Mouse (Mus musculus): ENCODE data around the gene Csmd2. TPM values are rescaled to one million over a fixed set of nuclear protein-coding genes. Genes with fewer than 3 reads are reported as not detected.
A peak's percentile ranks its signal among the peaks of the same experiment; 100 is the strongest.

The Csmd2 gene
- polyA plus RNA-seq, 1 experiment from 2014 or later = 0.21 TPM

DNA sequence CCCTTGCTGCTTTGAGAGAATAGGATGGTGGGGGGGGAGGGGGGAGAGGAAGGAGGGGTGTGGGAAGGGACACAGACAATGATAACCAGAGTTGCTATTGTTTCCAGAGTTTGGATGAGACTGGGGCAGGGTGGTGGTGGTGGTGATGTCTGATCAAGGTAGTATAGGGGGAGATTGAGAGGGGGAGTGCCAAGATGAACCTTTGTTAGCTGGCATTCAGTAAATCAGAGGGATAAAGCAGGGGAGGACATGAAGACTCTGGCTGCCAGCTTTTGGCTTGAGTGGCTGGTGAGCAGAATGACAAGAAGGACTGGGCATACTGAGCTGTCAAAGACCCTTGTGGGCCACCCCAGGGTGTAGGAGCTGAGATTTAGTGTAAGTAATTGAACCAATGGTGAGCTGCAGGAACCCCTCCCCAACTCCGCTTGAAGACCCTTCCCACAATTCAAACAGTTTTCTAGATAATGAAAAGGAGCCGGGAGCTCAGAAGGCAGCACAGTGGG lies 254.2 kb downstream of the Csmd2 start:
- H3K27me3 ChIP-seq = 0 out of 2 replicates have a peak, but pooled peaks cover 6% of the 10 kb centered on the region
- H3K4me2 ChIP-seq = no peak overlapping the region
- H3K9ac ChIP-seq (replicated peaks) = no peak overlapping the region
- no peak overlapping the region for H3K27ac ChIP-seq
- no peak for ATAC-seq (ENCODE audit: insufficient number of reproducible peaks, insufficient read depth, low FRiP score, low TSS enrichment, low read depth)
- H3K36me3 ChIP-seq = no peaks in the 10 kb centered on the region
- no peak overlapping the region for H3K4me3 ChIP-seq (replicated peaks)
- H3K9me3 ChIP-seq = no peaks in the 10 kb centered on the region
- WGBS = 83% methylated on average over 2 of the region's 2 CpGs
- H3K4me1 ChIP-seq (replicated peaks) = no peaks in the 10 kb centered on the region

DNA sequence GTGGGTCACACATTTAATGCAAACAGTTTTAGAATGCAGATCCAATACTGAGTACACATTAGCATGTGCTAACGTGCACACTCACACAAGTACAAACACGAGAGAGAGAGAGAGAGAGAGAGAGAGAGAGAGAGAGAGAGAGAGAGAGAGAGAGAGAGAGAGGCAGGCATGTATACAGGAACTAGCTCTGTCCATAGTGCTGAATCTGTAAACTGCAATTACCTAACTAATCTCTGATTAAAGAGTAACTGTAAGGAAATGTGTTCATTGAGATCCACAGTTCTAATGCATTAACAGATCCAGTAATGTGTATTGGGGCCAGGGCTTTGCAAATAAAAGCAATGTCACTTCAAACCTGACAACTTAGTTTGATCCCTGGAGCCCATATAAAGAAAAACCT lies 257.5 kb downstream of the Csmd2 start:
- H3K36me3 ChIP-seq = no peaks in the 10 kb centered on the region
- H3K4me3 ChIP-seq (replicated peaks) = no peak overlapping the region
- H3K4me2 ChIP-seq = no peak overlapping the region
- ATAC-seq (ENCODE audit: insufficient number of reproducible peaks, insufficient read depth, low FRiP score, low TSS enrichment, low read depth) = no peak
- WGBS = 40% methylated on average over 2 of the region's 2 CpGs
- H3K27ac ChIP-seq = no peak overlapping the region
- no peaks in the 10 kb centered on the region for H3K4me1 ChIP-seq (replicated peaks)
- H3K9me3 ChIP-seq = no peaks in the 10 kb centered on the region
- no peak overlapping the region for H3K9ac ChIP-seq (replicated peaks)
- H3K27me3 ChIP-seq = no peaks in the 10 kb centered on the region

DNA sequence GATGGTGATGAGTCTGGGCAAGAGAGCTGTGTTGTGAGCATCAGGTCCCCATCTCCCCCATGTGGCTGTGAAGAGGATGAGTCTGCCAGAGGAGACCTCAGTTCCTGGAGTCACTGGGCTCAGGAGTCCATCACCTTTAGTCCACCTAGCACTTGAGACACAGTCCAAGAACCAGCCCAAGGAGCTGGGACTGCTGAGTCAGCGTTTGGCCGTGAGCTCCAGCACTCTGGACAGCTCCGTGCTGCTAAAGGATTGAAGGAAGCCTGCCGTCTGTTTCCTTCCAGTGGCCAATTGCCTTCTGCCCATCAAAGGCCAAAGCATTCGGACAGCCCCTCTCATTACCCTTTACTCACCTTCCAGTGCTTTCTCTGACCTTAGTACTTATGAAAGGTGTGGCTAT lies 261.0 kb downstream of the Csmd2 start:
- H3K27me3 ChIP-seq = no peaks in the 10 kb centered on the region; the same call in 1 of the 2 replicates
- no peak overlapping the region for H3K4me2 ChIP-seq
- ATAC-seq (ENCODE audit: insufficient number of reproducible peaks, insufficient read depth, low FRiP score, low TSS enrichment, low read depth) = no peak
- H3K9ac ChIP-seq (replicated peaks) = no peak overlapping the region
- H3K36me3 ChIP-seq = no peaks in the 10 kb centered on the region
- no peak overlapping the region for H3K27ac ChIP-seq
- H3K4me3 ChIP-seq (replicated peaks) = no peak overlapping the region
- H3K9me3 ChIP-seq = no peaks in the 10 kb centered on the region
- no peaks in the 10 kb centered on the region for H3K4me1 ChIP-seq (replicated peaks)
- 5% methylated on average over 5 of the region's 5 CpGs for WGBS

DNA sequence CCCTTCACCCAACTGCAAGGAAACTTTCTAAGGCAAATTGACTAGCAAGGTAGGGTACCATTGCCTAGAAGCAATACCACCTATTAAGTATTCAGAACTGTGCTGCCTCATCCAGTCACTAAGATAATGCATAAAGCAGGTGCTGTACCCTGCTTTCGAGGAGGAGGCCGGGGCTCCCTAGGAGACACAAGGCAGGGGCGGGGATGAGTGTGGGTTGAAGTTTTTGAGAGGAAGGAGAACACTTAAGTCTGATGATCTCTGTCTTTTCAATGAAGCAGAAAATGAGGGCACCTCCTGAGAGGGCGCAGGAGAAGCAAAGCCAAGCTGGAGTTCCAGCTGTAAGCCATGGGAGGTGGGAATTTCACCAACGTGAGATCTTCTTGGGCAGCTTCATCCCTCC lies 271.6 kb downstream of the Csmd2 start:
- WGBS = 82% methylated on average over 5 of the region's 5 CpGs
- Histone ChIP-seq H3K9ac (replicated peaks) (no peak overlapping the region), H3K4me3 (replicated peaks) (no peak overlapping the region), H3K4me2 (no peak overlapping the region), H3K36me3 (no peaks in the 10 kb centered on the region), H3K9me3 (no peaks in the 10 kb centered on the region), H3K4me1 (replicated peaks) (no peaks in the 10 kb centered on the region), H3K27me3 (no peaks in the 10 kb centered on the region), H3K27ac (no peak overlapping the region)
- ATAC-seq (ENCODE audit: insufficient number of reproducible peaks, insufficient read depth, low FRiP score, low TSS enrichment, low read depth) = no peak

DNA sequence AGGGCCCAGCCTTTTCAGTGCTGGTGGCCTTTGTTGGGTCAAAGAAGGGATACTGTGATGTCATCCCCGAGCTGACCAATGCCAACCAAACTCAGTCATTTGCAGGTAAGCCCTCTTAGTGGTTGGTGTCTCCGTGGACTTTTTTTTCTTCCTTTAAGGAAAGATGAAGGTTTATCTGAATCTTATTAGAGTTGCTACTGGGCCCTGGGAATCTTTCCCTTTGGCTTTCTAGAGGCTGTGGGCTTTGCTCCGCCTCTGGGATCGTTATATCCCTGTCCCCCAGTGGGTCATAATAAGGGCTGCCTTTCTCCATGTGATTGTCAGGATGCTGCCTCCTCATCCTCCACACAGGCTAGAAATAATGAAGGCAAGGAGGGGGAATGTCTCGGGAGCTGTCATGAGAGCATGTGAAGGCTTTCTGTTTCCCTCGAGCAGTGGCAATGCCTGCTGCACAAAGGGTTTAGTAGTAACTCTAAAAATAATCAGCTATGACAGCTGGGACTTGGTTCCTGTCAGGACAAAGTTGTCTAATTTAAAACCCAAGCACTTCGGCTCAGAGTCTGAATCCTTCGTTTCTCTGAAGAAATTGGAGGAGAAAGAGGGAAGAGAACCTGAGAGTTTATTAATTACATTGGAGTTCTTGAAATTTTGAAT lies 273.4 kb downstream of the Csmd2 start, which contains the start of gene Hmgb4:
Hmgb4 (minus strand) TSS at position 51 of the 654 bp plus-strand sequence.
- H3K4me2 ChIP-seq = no peak within 1 kb of the TSS
- no peaks in the 10 kb centered on the region for H3K36me3 ChIP-seq
- H3K27me3 ChIP-seq = no peaks in the 10 kb centered on the region
- no peak within 1 kb of the TSS for H3K27ac ChIP-seq
- H3K9ac ChIP-seq (replicated peaks) = no peak within 1 kb of the TSS
- 74% methylated on average over 8 of the region's 8 CpGs for whole genome bisulfite sequencing
- no peak within 1 kb of the TSS for H3K4me3 ChIP-seq (replicated peaks)
- no peak for ATAC-seq (ENCODE audit: insufficient number of reproducible peaks, insufficient read depth, low FRiP score, low TSS enrichment, low read depth)
- peaks cover 2% of the 10 kb centered on the region for H3K9me3 ChIP-seq
- no peaks in the 10 kb centered on the region for H3K4me1 ChIP-seq (replicated peaks)

DNA sequence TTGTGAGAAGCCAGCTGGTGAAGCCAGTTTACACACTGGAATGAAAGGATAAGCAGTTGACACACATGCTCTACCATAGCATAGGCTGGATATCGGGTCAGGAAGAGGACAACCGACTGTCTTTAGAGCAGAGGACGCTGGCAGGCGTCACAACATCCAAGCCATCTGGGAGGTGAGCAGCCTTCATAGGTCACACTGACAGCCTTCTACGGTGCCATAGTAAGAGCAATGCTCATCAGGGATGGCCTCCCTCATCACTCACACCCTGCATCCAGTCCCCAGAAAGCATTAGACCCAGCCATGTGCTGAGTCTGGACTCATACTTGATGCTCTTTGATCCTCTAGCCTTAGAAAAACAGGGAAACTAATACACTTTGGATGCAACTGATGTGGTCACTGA lies 276.8 kb downstream of the Csmd2 start:
- Histone ChIP-seq H3K27ac (no peak overlapping the region), H3K4me2 (no peak overlapping the region), H3K9ac (replicated peaks) (no peak overlapping the region), H3K4me1 (replicated peaks) (0 out of 2 replicates have a peak, but pooled peaks cover 6% of the 10 kb centered on the region), H3K4me3 (replicated peaks) (no peak overlapping the region), H3K36me3 (no peaks in the 10 kb centered on the region), H3K27me3 (no peaks in the 10 kb centered on the region), H3K9me3 (peaks cover 6% of the 10 kb centered on the region)
- WGBS = 92% methylated on average over 5 of the region's 5 CpGs
- ATAC-seq (ENCODE audit: insufficient number of reproducible peaks, insufficient read depth, low FRiP score, low TSS enrichment, low read depth) = no peak

DNA sequence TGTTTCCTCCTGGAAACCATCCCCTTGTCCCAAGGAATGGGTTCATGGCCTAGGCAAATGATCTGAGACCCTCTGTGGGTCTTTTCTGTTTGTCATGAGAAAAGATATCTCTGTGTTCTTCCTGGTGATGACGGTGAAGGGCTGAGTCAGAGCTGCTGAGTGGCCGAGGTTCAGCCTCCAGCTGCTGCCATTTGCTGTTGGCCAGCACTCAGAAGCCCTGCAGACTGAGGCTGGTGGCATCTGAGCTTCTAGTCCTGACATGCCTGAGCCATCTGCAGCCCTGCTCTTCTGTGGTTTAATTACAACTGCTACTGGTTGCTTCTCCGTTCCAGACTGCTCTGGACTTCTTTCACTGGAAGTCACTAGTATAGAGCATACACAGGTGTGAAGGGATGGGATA lies 277.7 kb downstream of the Csmd2 start:
- H3K27me3 ChIP-seq = no peaks in the 10 kb centered on the region
- H3K9me3 ChIP-seq = peaks cover 6% of the 10 kb centered on the region
- 0 out of 2 replicates have a peak, but pooled peaks cover 6% of the 10 kb centered on the region for H3K4me1 ChIP-seq (replicated peaks)
- no peak overlapping the region for H3K4me3 ChIP-seq (replicated peaks)
- no peaks in the 10 kb centered on the region for H3K36me3 ChIP-seq
- ATAC-seq (ENCODE audit: insufficient number of reproducible peaks, insufficient read depth, low FRiP score, low TSS enrichment, low read depth) = no peak
- H3K4me2 ChIP-seq = no peak overlapping the region
- WGBS = 76% methylated on average over 3 of the region's 3 CpGs
- H3K9ac ChIP-seq (replicated peaks) = no peak overlapping the region
- H3K27ac ChIP-seq = no peak overlapping the region

DNA sequence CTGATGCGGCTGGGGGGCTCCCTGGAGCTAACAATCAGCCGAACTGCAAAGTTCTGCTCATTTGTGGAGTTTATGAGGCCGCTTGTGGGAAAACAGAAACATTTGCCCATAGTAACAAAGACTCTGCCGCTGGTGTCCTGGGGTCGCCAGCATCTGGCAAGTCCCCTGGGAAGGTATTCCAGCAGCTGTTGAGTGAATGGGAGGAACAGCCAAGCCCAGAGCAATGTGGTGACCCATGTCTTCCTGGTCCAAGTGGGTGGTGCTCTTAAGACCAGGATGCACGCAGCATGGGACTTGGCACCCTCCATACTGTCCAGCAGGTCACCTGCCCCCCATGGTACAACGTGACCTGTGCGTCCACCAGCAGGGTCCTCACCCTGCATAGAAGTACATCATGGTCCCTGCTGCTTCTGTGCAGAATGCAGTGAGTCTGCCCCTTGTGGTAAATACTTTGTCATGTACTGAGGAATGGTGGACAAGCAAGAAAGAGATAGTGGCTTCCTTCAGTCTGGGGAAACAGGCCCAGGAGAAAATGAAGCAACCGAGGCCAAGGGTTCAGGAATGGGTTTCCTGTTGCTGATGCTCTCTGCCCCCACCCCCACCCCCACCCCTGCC lies 281.7 kb downstream of the Csmd2 start:
- Histone ChIP-seq H3K9ac (replicated peaks) (no peak overlapping the region), H3K4me3 (replicated peaks) (no peak overlapping the region), H3K4me1 (replicated peaks) (0 out of 2 replicates have a peak, but pooled peaks cover 6% of the 10 kb centered on the region), H3K36me3 (no peaks in the 10 kb centered on the region), H3K27ac (0 out of 2 replicates have a peak overlapping the region, but pooled peaks have one; percentile 26), H3K27me3 (no peaks in the 10 kb centered on the region; the same call in 1 of the 2 replicates), H3K4me2 (no peak overlapping the region), H3K9me3 (peaks cover 6% of the 10 kb centered on the region)
- no peak for ATAC-seq (ENCODE audit: insufficient number of reproducible peaks, insufficient read depth, low FRiP score, low TSS enrichment, low read depth)
- WGBS = 62% methylated on average over 9 of the region's 9 CpGs

DNA sequence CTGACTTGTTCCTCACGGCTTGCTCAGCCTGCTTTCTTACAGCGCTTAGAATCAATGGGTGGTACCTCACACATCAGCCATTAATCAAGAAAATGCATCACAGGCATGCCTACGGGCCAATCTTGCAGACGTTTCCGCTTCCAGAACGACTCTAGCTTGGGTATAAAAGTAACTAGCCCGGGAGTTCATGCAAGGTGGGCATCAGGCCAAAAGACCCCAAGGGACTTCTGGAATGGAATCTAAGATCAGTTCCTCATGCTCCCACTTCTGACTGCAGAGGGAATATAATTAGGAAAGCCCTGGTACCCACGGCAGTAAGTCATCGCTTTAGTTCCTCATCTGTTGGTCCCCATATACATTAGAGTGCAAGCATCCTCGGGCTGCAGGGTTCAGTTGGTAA lies 282.5 kb downstream of the Csmd2 start:
- H3K9me3 ChIP-seq = peaks cover 6% of the 10 kb centered on the region
- H3K9ac ChIP-seq (replicated peaks) = no peak overlapping the region
- H3K27me3 ChIP-seq = no peaks in the 10 kb centered on the region; the same call in 1 of the 2 replicates
- 38% methylated on average over 10 of the region's 10 CpGs for whole genome bisulfite sequencing
- H3K4me1 ChIP-seq (replicated peaks) = 0 out of 2 replicates have a peak, but pooled peaks cover 6% of the 10 kb centered on the region
- no peaks in the 10 kb centered on the region for H3K36me3 ChIP-seq
- no peak overlapping the region for H3K4me2 ChIP-seq
- no peak for ATAC-seq (ENCODE audit: insufficient number of reproducible peaks, insufficient read depth, low FRiP score, low TSS enrichment, low read depth)
- H3K4me3 ChIP-seq (replicated peaks) = no peak overlapping the region
- H3K27ac ChIP-seq = 0 out of 2 replicates have a peak overlapping the region, but pooled peaks have one; percentile 26

DNA sequence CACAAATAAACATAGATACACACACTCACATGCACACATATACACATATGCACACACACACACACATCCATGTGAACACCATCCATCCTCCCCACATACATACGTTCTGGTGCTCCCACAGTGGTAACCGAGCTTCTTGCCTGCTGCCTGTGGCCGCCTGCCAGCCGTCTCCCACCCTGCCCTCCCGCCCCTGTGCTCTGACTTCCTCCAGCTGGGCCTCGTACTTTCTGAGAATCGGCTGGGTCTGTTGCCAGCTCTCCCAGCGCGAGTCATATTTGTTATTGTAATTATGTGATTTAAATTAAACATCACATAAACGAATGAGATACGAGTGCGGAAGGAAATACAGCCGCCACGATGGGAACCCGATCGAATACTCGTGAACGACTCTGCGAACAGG lies 283.3 kb downstream of the Csmd2 start:
- H3K4me1 ChIP-seq (replicated peaks) = 0 out of 2 replicates have a peak, but pooled peaks cover 6% of the 10 kb centered on the region
- ATAC-seq (ENCODE audit: insufficient number of reproducible peaks, insufficient read depth, low FRiP score, low TSS enrichment, low read depth) = no peak
- no peak overlapping the region for H3K4me3 ChIP-seq (replicated peaks)
- no peak overlapping the region for H3K4me2 ChIP-seq
- no peak overlapping the region for H3K27ac ChIP-seq
- WGBS = 80% methylated on average over 19 of the region's 19 CpGs
- H3K36me3 ChIP-seq = no peaks in the 10 kb centered on the region
- H3K9ac ChIP-seq (replicated peaks) = no peak overlapping the region
- H3K27me3 ChIP-seq = no peaks in the 10 kb centered on the region; the same call in 1 of the 2 replicates
- peaks cover 4% of the 10 kb centered on the region for H3K9me3 ChIP-seq

DNA sequence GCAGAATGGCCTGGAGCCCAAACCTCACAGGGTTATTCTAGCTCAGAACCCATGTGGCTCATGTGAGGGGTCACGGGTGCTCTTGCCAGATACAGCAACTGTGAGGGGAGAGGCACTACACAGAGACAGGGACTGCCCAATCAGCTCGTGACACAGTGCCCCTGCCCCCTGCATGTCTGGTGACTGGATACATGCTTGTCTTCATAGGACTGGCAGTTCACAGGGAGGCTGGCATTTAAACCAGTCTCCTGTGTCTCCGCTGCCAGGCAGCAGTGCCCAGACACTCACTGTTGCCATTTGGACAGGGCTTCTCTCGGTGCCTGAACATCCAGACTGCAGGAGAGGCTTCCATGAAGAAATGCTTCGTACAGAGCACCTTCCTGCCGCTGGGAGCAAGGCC lies 284.8 kb downstream of the Csmd2 start:
- no peak for ATAC-seq (ENCODE audit: insufficient number of reproducible peaks, insufficient read depth, low FRiP score, low TSS enrichment, low read depth)
- H3K4me3 ChIP-seq (replicated peaks) = no peak overlapping the region
- H3K27ac ChIP-seq = no peak overlapping the region
- H3K9ac ChIP-seq (replicated peaks) = no peak overlapping the region
- H3K4me2 ChIP-seq = no peak overlapping the region
- WGBS = 65% methylated on average over 6 of the region's 6 CpGs
- 0 out of 2 replicates have a peak, but pooled peaks cover 6% of the 10 kb centered on the region for H3K4me1 ChIP-seq (replicated peaks)
- no peaks in the 10 kb centered on the region for H3K36me3 ChIP-seq
- H3K27me3 ChIP-seq = no peaks in the 10 kb centered on the region; the same call in 1 of the 2 replicates
- H3K9me3 ChIP-seq = no peaks in the 10 kb centered on the region
